Mouse (Mus musculus) lung, adult 2 months (tissue): Measurements from ENCODE around the gene Tcl1. TPM values are rescaled to one million over a fixed set of nuclear protein-coding genes. Genes with fewer than 3 reads are reported as not detected.
"Not testable (repeated sequence)": the region's sequence is repeated elsewhere in the genome, so short reads cannot be mapped to it uniquely, and the experiment has no call there.

Source experiments
- DNase-seq: peaks from one replicate; pipeline ENCODE4 v3.0.0; 2022
- H3K4me1 ChIP-seq: fragments of 200-500 bp; 2 replicates; pipeline ENCODE4 v1.6.1; 2011; ENCODE audit warnings: low read length; ENCODE audit not compliant: control insufficient read depth, insufficient read depth
- H3K4me3 ChIP-seq: fragments of 200-500 bp; replicated peaks from 2 replicates; pipeline ENCODE3; 2011; ENCODE audit warnings: low read depth, mild to moderate bottlenecking, control low read depth, low read length; ENCODE audit errors: extremely low read depth
- CTCF ChIP-seq: fragments of 200-500 bp; IDR thresholded peaks from 2 replicates; pipeline ENCODE4 v1.5.1; 2011; ENCODE audit warnings: mild to moderate bottlenecking, low read length, control low read depth; ENCODE audit not compliant: insufficient read depth
- POLR2A ChIP-seq: fragments of 200-500 bp; IDR thresholded peaks from 2 replicates; pipeline ENCODE4 v1.6.1; 2011; ENCODE audit warnings: low read depth, mild to moderate bottlenecking, control low read depth, low read length, borderline replicate concordance; ENCODE audit errors: extremely low read depth
- WGBS: fragments of 180-500 bp; shearing (Covaris S2); methylation state at CpG from one replicate; pipeline ENCODE4 v1.1.7; 2018; 5-methylcytosine and 5-hydroxymethylcytosine counted together
- polyA plus RNA-seq: library from polyadenylated mRNA; depleted of rRNA; stranded (reverse); fragments of >200 nt; gene quantifications from 2 replicates; pipeline ENCODE4 v1.2.3, GENCODE M21; 2012

Tcl1 gene
- polyA plus RNA-seq, 1 experiment, result not detected

DNA sequence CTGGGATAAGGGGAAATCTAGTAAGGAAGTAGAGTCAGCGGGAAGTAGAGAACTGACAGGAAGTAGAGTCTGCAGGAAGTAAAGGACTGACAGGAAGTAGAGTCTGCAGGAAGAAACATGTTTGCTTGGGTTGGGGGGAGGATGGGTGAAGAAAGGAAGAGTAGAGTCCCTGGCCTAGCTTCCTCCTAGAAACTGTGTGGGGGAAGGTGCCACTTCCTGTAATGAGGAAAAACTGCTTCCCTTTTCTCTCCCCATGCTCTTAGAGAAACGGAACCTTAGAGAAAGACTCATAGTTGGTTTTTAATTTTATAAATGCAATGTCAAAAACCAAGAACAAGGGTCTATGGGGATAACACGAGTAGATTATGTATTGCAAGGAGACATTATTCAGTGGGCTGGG, 12.5 kb upstream of the Tcl1 start:
- no peak for DNase-seq
- Histone ChIP-seq H3K4me1 (no peaks in the 10 kb centered on the region), H3K4me3 (no peak overlapping the region)
- TF ChIP-seq CTCF, result no peak
- no peak for TF ChIP-seq POLR2A
- WGBS, result 51% methylated on average over 3 of the region's 3 CpGs

DNA sequence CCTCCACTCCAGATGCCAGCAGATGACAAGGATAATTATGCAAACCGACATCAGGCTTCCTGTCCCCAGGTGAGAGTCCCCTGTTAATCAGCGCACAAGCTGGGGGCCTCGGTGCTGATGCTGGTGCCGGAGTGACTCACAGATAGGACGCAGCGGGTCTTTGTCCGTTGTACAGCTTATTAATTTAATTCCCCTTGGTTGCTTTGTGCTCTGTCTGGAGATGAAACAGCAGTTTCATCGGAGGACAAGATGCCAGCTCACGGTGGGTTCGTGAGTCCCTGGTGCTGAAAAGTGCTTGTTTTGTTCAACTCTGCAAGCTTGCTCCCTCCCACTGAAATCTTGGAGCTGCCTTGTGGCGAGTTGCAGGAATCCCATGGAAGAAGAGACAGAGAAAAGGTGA, 11.8 kb upstream of the Tcl1 start:
- 62% methylated on average over 11 of the region's 11 CpGs for WGBS
- TF ChIP-seq CTCF (no peak), POLR2A (no peak)
- Histone ChIP-seq H3K4me3 (no peak overlapping the region), H3K4me1 (no peaks in the 10 kb centered on the region)
- DNase-seq, result no peak

DNA sequence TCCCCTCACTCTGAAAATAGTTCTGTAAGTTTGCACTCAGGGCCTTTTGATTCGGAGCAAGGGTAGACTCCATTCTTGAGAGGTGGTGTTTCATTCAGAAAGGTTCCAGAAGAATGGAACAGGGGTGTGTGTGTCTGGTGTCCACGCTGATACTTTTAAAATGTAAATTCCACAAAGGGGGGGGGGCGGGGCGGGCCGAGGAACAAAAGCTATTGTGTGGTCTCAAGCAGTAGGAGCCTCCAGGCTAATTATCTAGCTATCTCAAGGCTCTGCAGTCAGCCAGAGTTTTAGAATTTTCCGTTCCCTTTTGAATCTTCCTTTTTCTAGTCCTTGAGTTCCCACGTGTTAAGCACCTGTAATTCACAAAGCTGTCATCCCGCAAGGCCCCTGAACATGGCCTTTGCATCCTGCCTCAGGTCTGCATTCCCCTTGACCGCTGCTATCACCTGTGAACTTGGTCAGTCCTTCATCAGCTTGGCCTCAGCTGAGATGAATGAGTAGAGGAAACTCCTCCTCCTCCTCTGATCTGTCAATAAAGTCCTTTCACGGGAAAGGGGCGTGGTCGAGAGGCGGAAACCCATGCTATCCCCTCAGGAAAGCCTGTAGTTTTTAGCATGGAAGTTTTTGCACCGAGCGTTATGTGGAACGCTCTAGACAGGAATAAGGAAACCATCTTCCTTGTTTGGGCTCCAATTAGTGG, 2.2 kb upstream of the Tcl1 start:
- DNase-seq, result no peak
- TF ChIP-seq CTCF (no peak), POLR2A (no peak)
- H3K4me1 ChIP-seq, result no peaks in the 10 kb centered on the region
- no peak overlapping the region for H3K4me3 ChIP-seq
- 54% methylated on average over 16 of the region's 16 CpGs for WGBS

DNA sequence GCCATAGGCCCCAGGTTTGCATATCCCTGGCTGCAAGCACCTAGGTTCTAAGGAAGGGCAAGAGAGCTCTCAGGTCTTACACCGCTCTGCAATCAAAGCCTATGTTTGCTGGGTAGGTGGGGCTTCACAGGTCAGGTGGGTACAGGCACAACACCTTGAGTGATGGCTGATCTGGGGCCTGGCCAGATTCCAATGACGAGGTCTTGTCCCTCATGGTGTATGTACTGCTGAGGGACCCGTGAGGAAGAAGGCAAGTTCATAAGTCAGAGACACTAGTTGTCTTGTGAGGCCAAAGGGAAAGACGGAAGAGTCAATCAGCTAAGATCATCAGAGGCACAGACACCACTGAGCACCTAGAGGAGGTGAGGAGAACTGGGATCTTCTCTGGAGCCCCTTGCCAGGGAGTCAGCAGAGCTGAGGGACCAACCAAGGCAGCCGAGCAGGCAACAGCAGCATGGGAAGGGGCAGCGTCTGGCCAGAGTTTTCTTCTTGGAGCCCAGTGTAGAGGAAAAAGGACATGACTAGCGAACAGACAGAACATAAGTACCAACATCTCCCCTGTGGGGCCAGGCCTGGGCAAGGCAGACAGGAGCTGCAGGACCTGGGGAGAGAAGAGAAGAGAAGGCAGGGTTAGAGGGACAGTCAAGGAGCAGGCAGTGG, 5.4 kb downstream of the Tcl1 start:
- Histone ChIP-seq H3K4me3 (no peak overlapping the region), H3K4me1 (no peaks in the 10 kb centered on the region)
- DNase-seq, result no peak
- WGBS, result 82% methylated on average over 7 of the region's 7 CpGs
- TF ChIP-seq POLR2A, result no peak
- no peak for TF ChIP-seq CTCF

DNA sequence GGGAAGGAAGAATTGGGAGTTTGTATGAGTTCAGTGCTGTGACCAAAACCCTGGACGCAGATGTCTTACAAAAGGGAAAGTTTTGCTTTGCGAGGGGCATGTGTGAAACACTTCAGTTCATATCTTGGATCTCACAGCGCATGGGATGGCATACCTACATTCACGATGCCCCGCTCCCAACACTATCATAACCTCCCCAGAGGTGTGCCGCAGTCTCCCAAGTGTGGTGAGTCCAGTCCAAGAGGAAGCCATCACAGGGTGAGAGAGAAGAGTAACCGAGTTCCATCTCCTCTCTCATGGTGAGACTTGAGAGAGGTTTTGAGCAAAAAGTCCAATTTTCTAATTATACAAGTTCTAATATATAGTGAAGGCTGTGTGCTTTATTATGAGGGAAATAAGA, 13.4 kb downstream of the Tcl1 start:
- H3K4me1 ChIP-seq, result no peaks in the 10 kb centered on the region
- no peak overlapping the region for H3K4me3 ChIP-seq
- DNase-seq, result no peak
- TF ChIP-seq CTCF, result no peak
- TF ChIP-seq POLR2A, result no peak
- 89% methylated on average over 7 of the region's 7 CpGs for WGBS

DNA sequence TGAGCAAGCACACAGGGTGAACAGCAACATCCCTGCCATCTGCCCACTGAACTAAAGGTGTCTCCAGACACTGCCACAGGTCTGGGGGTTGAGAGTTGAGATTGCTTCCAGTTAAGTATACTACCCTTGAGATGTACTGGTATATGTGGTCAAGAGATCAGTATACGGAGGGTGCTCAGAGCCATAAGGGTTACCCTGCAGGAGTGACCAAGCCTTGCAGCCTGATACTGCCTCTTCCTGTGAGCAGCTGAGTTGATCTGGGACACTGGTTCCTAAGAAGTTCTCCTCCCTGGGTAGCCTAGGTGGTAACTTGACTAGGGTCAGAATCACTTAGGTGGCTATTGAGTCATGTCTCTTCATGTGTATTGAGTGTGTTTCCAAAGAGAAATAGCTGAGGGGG, 14.2 kb downstream of the Tcl1 start:
- Histone ChIP-seq H3K4me1 (no peaks in the 10 kb centered on the region), H3K4me3 (no peak overlapping the region)
- TF ChIP-seq CTCF (no peak), POLR2A (no peak)
- WGBS, result 87% methylated on average over 1 of the region's 1 CpGs
- no peak for DNase-seq

DNA sequence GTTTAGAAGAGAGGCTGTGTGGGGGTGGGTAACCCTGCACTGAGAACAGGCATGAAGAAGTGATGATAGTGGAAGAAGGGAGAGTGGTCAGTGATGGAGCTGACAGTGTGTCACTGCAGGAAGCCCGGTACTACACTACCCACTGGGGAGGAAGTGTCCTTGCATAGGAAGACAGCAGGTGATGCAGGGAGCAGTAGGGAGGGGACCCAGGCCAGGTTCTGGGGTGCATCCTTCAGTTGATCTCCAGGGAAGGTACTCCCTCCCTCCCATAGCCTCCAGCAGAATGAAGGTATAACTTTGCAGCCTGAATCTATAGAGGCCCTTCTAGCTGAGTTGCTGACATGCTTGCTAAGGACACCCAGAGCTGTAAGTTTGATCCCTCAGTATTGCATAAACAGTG, 15.5 kb downstream of the Tcl1 start:
- WGBS, result 53% methylated on average over 1 of the region's 1 CpGs
- no peak for TF ChIP-seq CTCF
- no peak for TF ChIP-seq POLR2A
- no peak overlapping the region for H3K4me3 ChIP-seq
- H3K4me1 ChIP-seq, result no peaks in the 10 kb centered on the region
- DNase-seq, result no peak

DNA sequence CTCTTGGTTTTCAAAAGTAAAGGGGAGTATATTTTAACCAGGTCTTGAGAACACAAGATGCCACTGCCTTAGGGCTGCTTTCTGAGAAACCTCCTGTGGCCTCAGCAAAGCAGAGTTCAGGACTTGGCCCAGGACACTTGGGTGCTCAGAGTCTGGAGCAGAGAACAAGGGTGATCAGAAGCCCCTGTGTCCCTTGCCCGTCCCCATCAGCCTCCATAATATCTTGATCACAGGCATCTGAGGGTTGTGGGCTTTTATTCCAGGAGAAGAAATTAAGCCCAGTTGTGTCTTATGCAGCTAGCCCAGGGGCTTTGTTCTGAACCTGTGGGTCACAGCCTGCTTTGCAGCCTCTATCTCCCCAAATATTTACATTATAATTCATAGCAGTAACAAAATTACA, 20.9 kb downstream of the Tcl1 start, which contains the start of gene Tcl1b4:
Gene Tcl1b4, plus strand, starts transcription at position 301 of the 400 bp plus-strand sequence.
- not testable (repeated sequence) for H3K4me1 ChIP-seq, H3K4me3 ChIP-seq, DNase-seq
- WGBS, result 69% methylated on average over 1 of the region's 1 CpGs

DNA sequence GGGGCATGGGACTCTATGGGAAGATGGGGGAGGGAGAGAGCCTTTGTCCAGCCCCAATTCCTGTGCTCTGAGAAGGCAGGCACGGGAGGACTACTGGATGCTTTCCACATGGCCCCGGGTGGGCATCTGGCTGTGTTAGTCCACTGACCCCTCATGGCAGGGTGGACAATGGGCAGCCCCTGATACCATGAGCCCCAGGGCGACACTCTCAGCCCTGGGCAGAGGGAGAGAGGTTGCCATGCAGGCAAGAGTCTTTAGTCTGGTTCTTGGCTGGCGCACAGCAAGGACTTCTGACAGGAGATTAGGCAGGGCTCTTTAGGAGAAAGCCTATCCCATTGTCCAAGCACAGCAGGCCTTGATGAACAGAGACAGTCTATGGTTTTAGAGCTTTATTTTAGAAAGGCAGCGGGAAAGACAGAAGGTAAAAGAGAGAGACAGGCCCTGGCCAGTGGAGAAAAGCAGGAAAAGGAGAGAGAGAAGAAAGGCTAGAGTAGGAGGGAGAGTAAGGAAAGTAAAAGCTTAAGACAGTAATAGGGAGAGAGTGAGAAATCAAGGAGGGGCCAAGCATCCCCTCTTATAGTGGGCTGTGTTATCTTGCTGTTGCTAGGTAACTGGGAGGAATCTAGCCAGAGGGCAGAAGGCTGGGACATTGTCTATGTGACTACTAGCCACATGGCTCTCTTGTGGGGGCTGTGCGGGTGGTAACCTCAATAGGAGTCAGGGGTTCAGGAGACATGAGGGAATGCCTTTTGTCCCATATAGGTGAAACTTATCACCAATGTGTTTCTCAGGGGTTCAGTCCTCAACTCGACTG, 22.7 kb downstream of the Tcl1 start:
- DNase-seq, H3K4me3 ChIP-seq, H3K4me1 ChIP-seq: not testable (repeated sequence)
- 62% methylated on average over 7 of the region's 7 CpGs for WGBS

DNA sequence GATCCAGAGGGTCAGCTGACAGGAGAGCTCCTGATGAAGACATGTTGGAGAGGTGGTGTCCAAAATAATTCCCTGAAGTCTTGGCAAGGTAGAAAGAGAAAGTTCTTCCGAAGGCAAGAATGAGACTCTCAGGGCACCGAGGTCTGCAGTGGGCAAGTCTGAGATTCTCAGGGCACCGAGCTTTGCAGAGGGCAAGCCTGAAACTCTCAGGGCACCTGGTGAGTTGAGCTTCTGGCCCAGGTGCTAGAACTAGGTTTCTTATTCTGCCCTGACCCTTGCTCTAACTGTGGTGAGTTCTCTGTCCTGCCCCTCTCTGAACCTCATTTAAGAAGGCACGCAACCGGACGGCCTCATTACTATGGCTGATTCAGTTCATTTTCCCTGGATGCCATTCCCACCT, 31.9 kb downstream of the Tcl1 start, which contains the start of gene Tcl1b3:
Gene Tcl1b3, plus strand, starts transcription at position 301 of the 400 bp plus-strand sequence.
- H3K4me1 ChIP-seq, H3K4me3 ChIP-seq, DNase-seq: not testable (repeated sequence)
- WGBS, result 90% methylated on average over 6 of the region's 6 CpGs
